Mouse (Mus musculus) forebrain, embryonic 16.5 days (tissue): ENCODE data around the gene Iqcf4. TPM values are rescaled to one million over a fixed set of nuclear protein-coding genes. Genes with fewer than 3 reads are reported as not detected.
"Not testable (repeated sequence)": the region's sequence is repeated elsewhere in the genome, so short reads cannot be mapped to it uniquely, and the experiment has no call there.

Experiments
- ATAC-seq: fragments of 200-750 bp; cut with Nextera tagmentation; 2 replicates; pipeline ENCODE4 v1.8.0; 2017; ENCODE audit warnings: mild to moderate bottlenecking, moderate library complexity
- H3K27ac ChIP-seq: fragments of 300-500 bp; sonication (generic); 2 replicates; pipeline ENCODE4 v1.5.1; 2014; ENCODE audit warnings: low read length, control low read depth
- H3K27me3 ChIP-seq: fragments of 300-500 bp; sonication (generic); replicated peaks from 2 replicates; pipeline ENCODE4 v1.6.1; 2014; ENCODE audit warnings: low read length; ENCODE audit not compliant: control insufficient read depth, insufficient read depth
- H3K36me3 ChIP-seq: fragments of 300-500 bp; sonication (generic); 2 replicates; pipeline ENCODE4 v1.6.1; 2014; ENCODE audit not compliant: control insufficient read depth, insufficient read depth
- H3K4me1 ChIP-seq: fragments of 300-500 bp; sonication (generic); replicated peaks from 2 replicates; pipeline ENCODE4 v1.6.1; 2014; ENCODE audit warnings: low read length; ENCODE audit not compliant: control insufficient read depth, insufficient read depth
- H3K4me2 ChIP-seq: fragments of 300-500 bp; sonication (generic); 2 replicates; pipeline ENCODE4 v1.6.1; 2014; ENCODE audit warnings: mild to moderate bottlenecking, low read length, control low read depth
- H3K4me3 ChIP-seq: fragments of 300-500 bp; sonication (generic); replicated peaks from 2 replicates; pipeline ENCODE4 v1.5.1; 2014; ENCODE audit warnings: mild to moderate bottlenecking, low read length, control low read depth
- H3K9ac ChIP-seq: fragments of 300-500 bp; sonication (generic); replicated peaks from 2 replicates; pipeline ENCODE4 v1.6.1; 2014; ENCODE audit warnings: low read depth, low read length, control low read depth
- H3K9me3 ChIP-seq: fragments of 300-500 bp; sonication (generic); 2 replicates; pipeline ENCODE4 v1.6.1; 2016; ENCODE audit warnings: low read length; ENCODE audit not compliant: control insufficient read depth
- WGBS: fragments of 180-500 bp; shearing (Covaris S2); extraction: QIAGEN DNeasy Blood & Tissue Kit; methylation state at CpG from one replicate; pipeline ENCODE4 v1.1.7; 2014; 5-methylcytosine and 5-hydroxymethylcytosine counted together
- polyA plus RNA-seq: library from polyadenylated mRNA; unstranded; fragments of >200 nt; fragmentation: Nextera tagmentation; extraction: Ambion mirVana; gene quantifications from 2 replicates; pipeline ENCODE4 v1.2.1, GENCODE M21; 2015

Gene Iqcf4
- not detected in 2 replicates for polyA plus RNA-seq

DNA sequence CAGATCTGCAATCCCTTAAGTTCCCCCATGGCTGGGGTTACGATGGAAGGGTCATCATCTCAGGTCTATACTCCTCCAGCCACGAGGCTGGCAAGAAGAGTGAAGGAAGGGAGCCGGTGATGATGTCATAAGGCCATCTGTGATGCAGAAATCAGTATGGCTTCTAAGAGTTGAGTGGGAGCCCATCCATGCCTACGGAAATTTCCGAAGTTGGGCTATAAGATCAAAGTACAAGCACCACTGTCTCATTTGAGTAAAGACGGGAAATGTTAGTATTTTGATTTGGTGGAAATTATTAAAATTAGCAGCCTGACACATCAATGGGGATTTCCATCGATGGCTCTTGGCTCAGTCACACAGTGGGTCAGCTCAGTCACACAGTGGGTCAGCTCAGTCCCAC, at the start of gene Iqcf4:
TSS of gene Iqcf4 (minus strand) at position 101 of the 400 bp plus-strand sequence.
- 87% methylated on average over 7 of the region's 7 CpGs for WGBS
- Histone ChIP-seq H3K4me2 (no peak within 1 kb of the TSS), H3K9me3 (no peaks in the 10 kb centered on the region), H3K27me3 (no peaks in the 10 kb centered on the region), H3K9ac (no peak within 1 kb of the TSS), H3K27ac (no peak within 1 kb of the TSS), H3K4me1 (no peaks in the 10 kb centered on the region), H3K4me3 (no peak within 1 kb of the TSS), H3K36me3 (no peaks in the 10 kb centered on the region)
- ATAC-seq, result no peak

DNA sequence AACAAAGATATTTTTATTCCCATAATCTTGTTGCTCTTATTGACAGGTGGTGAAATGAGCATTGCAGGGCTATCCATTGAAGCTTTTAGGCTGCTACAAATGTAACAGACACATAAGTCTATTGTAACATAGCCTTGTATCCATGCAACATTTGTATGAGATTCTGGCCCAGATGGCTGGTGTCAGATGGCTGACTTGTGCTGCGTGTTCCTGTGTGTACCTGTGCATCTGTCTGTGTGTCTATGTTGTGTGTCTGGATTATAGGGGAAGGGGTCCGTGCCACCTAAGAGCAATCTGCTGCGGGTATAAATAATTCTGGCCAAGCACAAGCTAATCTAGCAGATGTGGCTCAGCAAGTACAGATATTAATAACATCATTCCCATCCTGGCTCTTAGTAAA, 46.7 kb upstream of the Iqcf4 start:
- no peak overlapping the region for H3K9ac ChIP-seq
- H3K36me3 ChIP-seq, result no peaks in the 10 kb centered on the region
- no peak overlapping the region for H3K27ac ChIP-seq
- 75% methylated on average over 3 of the region's 3 CpGs for WGBS
- no peak overlapping the region for H3K4me3 ChIP-seq
- H3K4me1 ChIP-seq, result no peaks in the 10 kb centered on the region
- peaks cover 2% of the 10 kb centered on the region for H3K9me3 ChIP-seq
- H3K4me2 ChIP-seq, result no peak overlapping the region
- no peaks in the 10 kb centered on the region for H3K27me3 ChIP-seq
- no peak for ATAC-seq

DNA sequence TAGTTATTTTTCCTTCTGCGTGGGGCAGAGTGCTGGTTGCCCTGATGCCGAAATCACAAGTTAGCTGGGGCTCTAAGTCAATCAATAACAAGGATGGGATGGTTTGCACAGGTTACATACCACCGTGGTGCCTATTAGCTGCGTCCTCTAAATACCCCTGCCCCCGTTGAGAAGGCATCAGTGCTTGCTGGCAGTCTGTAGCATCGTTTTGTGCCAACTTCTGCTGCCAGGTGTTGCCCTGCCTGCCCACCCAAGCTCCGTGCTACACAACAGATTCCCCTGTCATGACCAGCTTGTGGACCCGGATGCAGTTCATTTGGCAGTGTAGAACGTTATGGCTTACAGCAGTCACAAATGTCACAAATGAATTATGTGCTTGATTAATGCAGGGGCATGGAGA, 45.5 kb upstream of the Iqcf4 start:
- H3K9ac ChIP-seq, result no peak overlapping the region
- H3K36me3 ChIP-seq, result no peaks in the 10 kb centered on the region
- no peak for ATAC-seq
- H3K4me3 ChIP-seq, result no peak overlapping the region
- H3K4me1 ChIP-seq, result no peaks in the 10 kb centered on the region
- H3K9me3 ChIP-seq, result peaks cover 2% of the 10 kb centered on the region
- H3K27me3 ChIP-seq, result no peaks in the 10 kb centered on the region
- 86% methylated on average over 9 of the region's 9 CpGs for WGBS
- H3K27ac ChIP-seq, result no peak overlapping the region
- no peak overlapping the region for H3K4me2 ChIP-seq

DNA sequence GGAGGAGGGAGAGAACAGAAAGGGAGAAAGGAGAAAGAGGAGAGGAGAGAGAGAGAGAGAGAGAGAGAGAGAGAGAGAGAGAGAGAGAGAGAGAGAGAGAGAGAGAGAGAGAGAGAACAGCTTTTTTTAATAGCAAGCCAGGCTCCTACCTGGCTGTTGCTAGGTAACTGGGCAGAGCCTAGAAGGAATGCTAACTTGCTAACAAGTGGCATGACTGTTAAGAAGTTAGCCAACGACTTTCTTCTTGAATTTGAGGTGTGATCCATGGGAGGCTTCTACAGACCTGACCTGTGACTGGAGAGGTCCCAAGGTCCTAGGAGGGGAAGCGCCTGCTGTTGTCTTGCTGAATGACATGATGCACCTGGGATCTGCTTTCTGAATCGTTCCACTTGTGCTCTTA, 43.8 kb upstream of the Iqcf4 start:
- H3K36me3 ChIP-seq, result no peaks in the 10 kb centered on the region
- no peaks in the 10 kb centered on the region for H3K4me1 ChIP-seq
- H3K9me3 ChIP-seq, result peaks cover 2% of the 10 kb centered on the region; the same call in 1 of the 2 replicates
- no peak overlapping the region for H3K4me2 ChIP-seq
- no peak for ATAC-seq
- no peak overlapping the region for H3K27ac ChIP-seq
- 37% methylated on average over 3 of the region's 3 CpGs for WGBS
- no peaks in the 10 kb centered on the region for H3K27me3 ChIP-seq
- H3K9ac ChIP-seq, result no peak overlapping the region
- no peak overlapping the region for H3K4me3 ChIP-seq

DNA sequence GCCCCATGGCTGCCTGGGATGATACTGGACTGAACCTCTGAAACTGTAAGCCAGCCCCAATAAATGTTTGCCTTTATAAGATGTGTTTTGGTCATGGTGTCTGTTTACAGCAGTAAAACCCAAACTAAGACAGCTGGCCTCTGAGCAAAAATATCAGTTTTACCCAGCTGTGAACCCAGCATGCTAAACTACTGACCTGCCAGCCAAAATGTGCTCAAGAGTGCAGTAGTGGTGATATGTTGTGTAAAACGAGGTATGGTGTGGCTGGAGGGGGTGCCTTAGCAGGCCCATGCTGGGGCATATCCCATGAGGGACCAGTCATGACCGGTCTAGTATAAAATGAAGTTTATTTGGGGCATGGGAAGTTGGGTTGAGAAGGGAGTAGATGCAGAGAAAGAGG, 43.2 kb upstream of the Iqcf4 start:
- WGBS, result 69% methylated on average over 2 of the region's 2 CpGs
- no peak for ATAC-seq
- H3K4me2 ChIP-seq, result no peak overlapping the region

DNA sequence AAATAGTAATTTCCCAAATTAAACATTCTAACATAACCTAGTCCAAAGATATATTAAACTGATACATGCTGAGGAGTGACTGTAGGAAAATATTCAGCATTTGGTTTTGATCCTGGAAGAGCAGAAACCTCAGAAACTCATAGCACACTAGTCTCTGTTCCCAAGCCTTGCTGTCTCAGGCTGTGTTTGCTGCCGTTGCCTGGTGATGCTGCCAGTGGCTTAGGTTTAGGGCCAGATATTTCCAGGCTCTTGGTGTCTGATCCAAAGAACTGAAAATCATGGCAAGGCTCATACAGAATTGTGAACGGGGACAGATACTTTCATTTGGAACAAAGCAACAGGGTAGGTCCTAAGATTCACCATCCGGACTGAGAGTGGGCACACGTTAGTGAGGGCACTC, 39.9 kb upstream of the Iqcf4 start:
- no peaks in the 10 kb centered on the region for H3K4me1 ChIP-seq
- H3K9me3 ChIP-seq, result no peaks in the 10 kb centered on the region
- H3K4me3 ChIP-seq, result no peak overlapping the region
- 72% methylated on average over 4 of the region's 4 CpGs for WGBS
- no peak for ATAC-seq
- H3K27me3 ChIP-seq, result no peaks in the 10 kb centered on the region
- no peak overlapping the region for H3K4me2 ChIP-seq
- no peaks in the 10 kb centered on the region for H3K36me3 ChIP-seq
- H3K9ac ChIP-seq, result no peak overlapping the region
- no peak overlapping the region for H3K27ac ChIP-seq

More for the DNA sequence above, 43.2 kb upstream of the Iqcf4 start:
- Histone ChIP-seq H3K27ac (no peak overlapping the region), H3K9me3 (no peaks in the 10 kb centered on the region), H3K27me3 (no peaks in the 10 kb centered on the region), H3K4me1 (no peaks in the 10 kb centered on the region), H3K9ac (no peak overlapping the region), H3K36me3 (no peaks in the 10 kb centered on the region), H3K4me3 (no peak overlapping the region)

DNA sequence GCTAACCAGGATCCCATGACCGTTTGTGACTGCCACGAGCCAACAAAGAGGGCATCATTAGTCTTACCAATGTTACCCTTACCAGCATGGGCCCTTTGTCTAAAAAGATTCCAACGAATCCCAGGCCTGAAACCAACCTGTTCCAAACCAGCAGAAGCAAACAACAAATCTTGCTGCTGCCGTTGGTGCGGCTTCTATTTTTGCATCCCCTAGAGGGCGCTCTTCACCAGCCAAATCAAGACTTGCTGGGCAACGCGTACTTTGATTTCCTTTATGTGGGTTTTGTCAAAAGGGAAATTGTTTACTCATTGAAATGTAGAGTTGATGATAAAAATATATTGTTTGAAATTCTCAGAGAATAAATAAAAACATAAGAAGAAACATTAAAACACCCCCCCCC, 29.8 kb upstream of the Iqcf4 start:
- 20% methylated on average over 8 of the region's 8 CpGs for WGBS
- H3K9me3 ChIP-seq, result no peaks in the 10 kb centered on the region
- H3K4me3 ChIP-seq, result no peak overlapping the region
- H3K9ac ChIP-seq, result no peak overlapping the region
- ATAC-seq, result no peak
- H3K4me1 ChIP-seq, result no peaks in the 10 kb centered on the region
- no peaks in the 10 kb centered on the region for H3K36me3 ChIP-seq
- no peak overlapping the region for H3K4me2 ChIP-seq
- no peaks in the 10 kb centered on the region for H3K27me3 ChIP-seq
- no peak overlapping the region for H3K27ac ChIP-seq

DNA sequence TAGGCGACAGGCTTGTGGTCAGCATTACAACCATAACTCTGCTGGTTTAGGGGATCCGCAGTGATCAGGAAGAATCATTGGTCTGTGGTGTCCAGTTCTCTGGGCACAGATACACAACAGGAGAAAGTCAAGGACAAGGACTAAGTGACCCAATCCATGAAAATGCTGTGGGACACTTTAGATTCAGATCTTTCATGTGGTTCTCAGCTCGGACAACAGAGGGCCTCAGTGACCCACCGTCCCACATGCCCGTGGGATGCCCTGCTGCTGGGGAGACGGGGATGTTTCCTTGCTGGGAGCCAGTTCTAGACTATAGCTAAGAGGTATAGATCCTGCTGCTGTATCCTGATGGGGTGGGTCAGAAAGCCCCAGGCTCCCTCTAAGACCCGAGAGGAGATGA, 27.7 kb upstream of the Iqcf4 start:
- Histone ChIP-seq H3K9ac (no peak overlapping the region), H3K9me3 (no peaks in the 10 kb centered on the region), H3K4me2 (no peak overlapping the region), H3K4me1 (no peaks in the 10 kb centered on the region), H3K36me3 (no peaks in the 10 kb centered on the region), H3K4me3 (no peak overlapping the region), H3K27ac (no peak overlapping the region), H3K27me3 (no peaks in the 10 kb centered on the region)
- ATAC-seq, result no peak
- WGBS, result 46% methylated on average over 7 of the region's 7 CpGs

DNA sequence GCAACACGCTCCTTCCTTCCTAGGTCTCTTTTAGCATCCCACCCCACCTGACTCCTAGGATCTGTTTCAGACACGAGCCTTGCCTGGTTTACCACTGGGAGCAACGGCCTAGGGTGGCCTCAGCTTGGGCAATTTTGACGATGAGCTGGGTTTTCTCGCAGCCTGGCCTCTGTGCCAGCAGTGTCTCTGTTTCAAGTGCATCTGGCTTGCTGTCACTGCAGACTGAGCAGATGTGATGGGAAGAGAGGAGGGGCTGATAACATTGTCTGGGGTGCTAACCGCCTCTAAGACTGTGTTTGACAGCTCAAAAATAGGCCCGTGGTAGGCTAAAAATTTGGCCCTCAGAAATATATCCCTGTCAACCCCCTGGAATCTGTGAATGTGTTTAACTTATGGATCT, 25.0 kb upstream of the Iqcf4 start:
- Histone ChIP-seq H3K9ac (no peak overlapping the region), H3K27ac (no peak overlapping the region), H3K27me3 (no peaks in the 10 kb centered on the region), H3K4me1 (no peaks in the 10 kb centered on the region), H3K36me3 (no peaks in the 10 kb centered on the region), H3K4me2 (no peak overlapping the region), H3K4me3 (no peak overlapping the region), H3K9me3 (no peaks in the 10 kb centered on the region)
- 67% methylated on average over 7 of the region's 7 CpGs for WGBS
- ATAC-seq, result no peak

DNA sequence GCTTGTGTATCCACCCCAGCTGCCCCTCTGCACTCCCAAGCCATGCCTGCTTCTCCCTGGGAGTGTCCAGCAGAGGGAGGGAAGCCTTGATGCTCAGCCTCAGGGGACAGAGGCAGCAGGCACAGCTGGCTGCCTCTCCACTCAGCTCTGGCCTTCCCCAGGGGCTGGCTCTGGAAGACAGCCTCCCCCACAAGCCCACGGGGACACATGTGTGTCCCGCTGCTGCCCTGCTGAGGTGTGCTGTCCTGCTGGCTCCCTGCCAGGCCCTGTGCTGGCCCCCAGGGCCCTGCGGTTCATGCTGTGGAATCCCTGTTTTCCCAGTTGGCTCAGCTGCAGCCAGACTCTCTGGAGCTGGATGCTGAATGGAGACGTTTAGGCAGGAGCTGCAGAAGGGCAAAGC, 24.6 kb upstream of the Iqcf4 start:
- H3K9ac ChIP-seq, H3K4me2 ChIP-seq, H3K27ac ChIP-seq, H3K36me3 ChIP-seq, H3K9me3 ChIP-seq, ATAC-seq, H3K4me3 ChIP-seq, H3K4me1 ChIP-seq, H3K27me3 ChIP-seq: not testable (repeated sequence)
- WGBS, result 19% methylated on average over 4 of the region's 4 CpGs
